Mouse (Mus musculus): ENCODE data around the gene Lamc2. TPM values are rescaled to one million over a fixed set of nuclear protein-coding genes. Genes with fewer than 3 reads are reported as not detected.

Gene Lamc2
- total RNA-seq (2023; ENCODE audit: inconsistent age), result not detected in 4 replicates

DNA sequence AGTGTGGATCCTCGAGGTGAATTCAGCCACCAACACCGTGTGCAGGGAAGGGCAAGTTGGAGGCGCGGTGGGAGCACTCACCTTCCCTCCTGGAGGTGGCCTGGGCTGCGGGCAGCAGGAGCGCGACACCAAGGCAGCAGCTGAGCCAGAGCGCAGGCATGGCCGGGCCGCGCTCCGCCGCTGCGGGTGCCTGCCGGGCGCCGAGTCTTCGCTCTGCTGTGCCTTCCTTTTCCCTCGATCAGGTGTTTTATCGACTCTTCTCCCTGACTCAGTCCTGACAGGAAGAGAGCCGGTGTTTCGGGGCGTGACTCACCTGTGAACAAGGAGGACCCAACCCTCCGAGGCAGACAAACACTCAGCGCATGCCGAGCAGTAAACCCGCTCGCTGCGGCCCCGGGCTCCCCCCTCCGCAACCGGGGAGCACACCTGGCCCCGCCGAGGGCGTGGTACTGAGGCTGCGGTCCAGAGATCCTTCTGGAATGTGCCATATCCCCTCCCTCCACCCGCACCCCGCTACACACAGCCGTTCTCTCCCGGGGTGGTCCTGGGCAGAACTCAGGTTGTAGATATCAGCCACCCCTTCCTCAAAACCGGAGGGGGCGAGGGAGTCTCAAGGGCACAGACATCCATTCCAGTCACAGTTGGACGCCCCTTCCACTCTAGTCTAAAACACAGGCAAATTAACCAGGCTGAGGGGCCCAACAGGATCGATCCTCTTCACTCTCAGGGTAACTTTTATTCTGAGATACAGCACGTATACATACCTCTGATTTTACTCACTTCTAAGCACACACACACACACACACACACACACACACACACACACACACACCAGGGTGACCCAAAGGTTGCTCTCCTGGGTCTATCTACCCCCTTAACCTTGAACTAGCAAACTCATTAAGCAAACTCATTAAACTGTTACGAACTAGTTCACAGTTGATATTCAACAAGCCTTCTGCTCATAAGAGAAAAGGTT is at the start of gene Lamc2:
Gene Lamc2, minus strand, starts transcription at position 620 of the 976 bp plus-strand sequence.

Other genes with a start within 250 kb of the Lamc2 start
- gene Nmnat2, start 231.5 kb downstream of the Lamc2 start, total RNA-seq (2023; ENCODE audit: inconsistent age), result not detected in 4 replicates
- gene Lamc1, start 146.3 kb upstream of the Lamc2 start, total RNA-seq (2023; ENCODE audit: inconsistent age), result 24.6 to 30.4 TPM (median 27.5 TPM) in 4 replicates
- gene Shcbp1l, start 238.7 kb upstream of the Lamc2 start, total RNA-seq (2023; ENCODE audit: inconsistent age), result 2.4 to 4.9 TPM (median 2.7 TPM) in 4 replicates